Mouse (Mus musculus): ENCODE results near the gene Dstn. TPM values are rescaled to one million over a fixed set of nuclear protein-coding genes. Genes with fewer than 3 reads are reported as not detected.

Gene Dstn
- polyA plus RNA-seq, 1 experiment: not detected

DNA sequence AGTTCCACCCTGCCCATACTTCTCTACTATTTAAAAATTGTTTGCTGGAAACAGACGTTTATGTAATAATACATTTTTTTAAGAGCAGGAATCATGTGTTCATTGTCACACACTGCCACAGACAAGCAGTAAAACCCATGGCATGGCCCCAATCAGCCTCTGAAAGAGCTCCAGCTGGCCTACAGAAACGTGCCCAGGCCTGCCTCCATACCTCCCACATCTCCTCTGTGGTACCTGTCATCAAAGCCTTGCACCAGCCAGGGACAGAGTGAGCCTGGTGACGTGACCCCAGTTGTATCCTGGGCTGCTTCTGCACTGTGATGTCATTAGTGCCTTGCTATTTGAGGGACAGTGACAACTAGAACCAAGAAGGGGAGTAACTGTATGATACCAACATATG lies 67.8 kb downstream of the Dstn start:
- WGBS: 46% methylated on average over 3 of the region's 3 CpGs
- H3K27ac ChIP-seq (ENCODE audit: insufficient read depth, low read depth, low read length): no peak overlapping the region
- H3K4me1 ChIP-seq (ENCODE audit: control insufficient read depth, insufficient read depth, low read length): peaks cover 3% of the 10 kb centered on the region
- no peak overlapping the region for H3K4me3 ChIP-seq (ENCODE audit: insufficient read depth, low read depth, low read length)
- TF ChIP-seq CTCF (IDR thresholded peaks at IDR 0.05; ENCODE audit: insufficient read depth, low read depth, low read length) (no peak), POLR2A (IDR thresholded peaks at IDR 0.05; ENCODE audit: insufficient read depth, low read depth, low read length) (no peak)

DNA sequence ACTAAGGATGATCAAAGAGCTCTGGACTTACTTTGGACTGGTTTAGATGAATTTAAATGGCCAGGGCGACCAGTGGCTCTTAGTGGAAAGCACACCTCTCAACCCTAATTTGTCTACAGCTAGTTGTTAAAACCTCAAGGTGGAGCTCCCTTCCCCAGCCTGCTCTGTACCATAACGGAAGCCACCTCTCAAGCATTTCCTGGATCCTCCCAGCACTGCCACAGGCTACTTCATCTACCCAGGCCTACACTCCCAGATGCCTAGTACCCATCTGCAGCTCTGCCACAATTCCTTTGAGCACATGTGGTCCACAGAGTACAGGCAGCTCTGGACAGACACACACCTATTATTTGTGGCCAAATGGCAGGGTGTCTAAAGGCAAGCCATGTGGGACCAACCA lies 68.4 kb downstream of the Dstn start:
- Histone ChIP-seq H3K4me1 (ENCODE audit: control insufficient read depth, insufficient read depth, low read length) (peaks cover 3% of the 10 kb centered on the region), H3K4me3 (ENCODE audit: insufficient read depth, low read depth, low read length) (no peak overlapping the region), H3K27ac (ENCODE audit: insufficient read depth, low read depth, low read length) (no peak overlapping the region)
- WGBS: 77% methylated on average over 2 of the region's 2 CpGs
- no peak for TF ChIP-seq CTCF (IDR thresholded peaks at IDR 0.05; ENCODE audit: insufficient read depth, low read depth, low read length)
- TF ChIP-seq POLR2A (IDR thresholded peaks at IDR 0.05; ENCODE audit: insufficient read depth, low read depth, low read length): no peak

DNA sequence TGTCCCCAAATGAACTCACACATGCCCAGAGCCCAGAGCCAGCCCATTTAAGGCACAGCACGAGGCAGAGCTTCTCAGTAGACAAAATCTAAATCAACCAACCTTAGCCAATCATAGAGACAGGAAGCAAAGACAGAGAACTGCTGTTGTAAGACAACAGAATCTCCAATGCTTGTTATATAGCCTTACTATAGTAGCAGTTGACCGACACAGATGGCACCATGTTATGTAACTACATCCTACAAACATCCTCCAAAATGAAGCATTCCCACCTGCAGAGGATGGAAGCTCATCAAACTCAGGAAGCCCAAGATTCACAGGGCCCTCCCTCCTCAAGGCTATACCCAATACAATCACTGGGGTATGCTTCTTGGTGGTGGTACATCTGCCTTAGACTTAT lies 72.4 kb downstream of the Dstn start:
- peaks cover 2% of the 10 kb centered on the region for H3K4me1 ChIP-seq (ENCODE audit: control insufficient read depth, insufficient read depth, low read length)
- TF ChIP-seq CTCF (IDR thresholded peaks at IDR 0.05; ENCODE audit: insufficient read depth, low read depth, low read length) (no peak), POLR2A (IDR thresholded peaks at IDR 0.05; ENCODE audit: insufficient read depth, low read depth, low read length) (no peak)
- 62% methylated on average over 2 of the region's 2 CpGs for WGBS
- no peak overlapping the region for H3K27ac ChIP-seq (ENCODE audit: insufficient read depth, low read depth, low read length)
- H3K4me3 ChIP-seq (ENCODE audit: insufficient read depth, low read depth, low read length): no peak overlapping the region

DNA sequence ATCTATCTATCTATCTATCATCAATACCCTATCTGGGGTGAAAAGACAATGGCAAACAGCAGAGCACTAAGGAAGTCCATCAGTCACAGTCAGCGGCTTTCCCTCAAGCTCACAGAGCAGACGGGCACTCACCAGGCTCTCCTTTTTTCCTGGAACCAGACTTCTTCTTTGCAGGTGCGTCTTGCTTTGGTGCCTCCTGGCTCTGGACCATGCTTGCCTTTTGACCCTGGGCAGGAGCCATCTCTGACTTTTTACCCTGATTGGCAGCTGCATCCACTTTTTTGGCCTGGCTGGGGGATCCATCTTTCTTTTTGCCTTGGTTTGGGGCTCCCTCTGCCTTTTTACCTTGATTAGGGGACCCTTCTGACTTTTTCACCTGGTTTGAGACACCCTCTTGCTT lies 72.9 kb downstream of the Dstn start:
- Histone ChIP-seq H3K4me1 (ENCODE audit: control insufficient read depth, insufficient read depth, low read length) (peaks cover 2% of the 10 kb centered on the region), H3K27ac (ENCODE audit: insufficient read depth, low read depth, low read length) (no peak overlapping the region), H3K4me3 (ENCODE audit: insufficient read depth, low read depth, low read length) (no peak overlapping the region)
- TF ChIP-seq POLR2A (IDR thresholded peaks at IDR 0.05; ENCODE audit: insufficient read depth, low read depth, low read length) (no peak), CTCF (IDR thresholded peaks at IDR 0.05; ENCODE audit: insufficient read depth, low read depth, low read length) (no peak)
- WGBS: 92% methylated on average over 3 of the region's 3 CpGs

DNA sequence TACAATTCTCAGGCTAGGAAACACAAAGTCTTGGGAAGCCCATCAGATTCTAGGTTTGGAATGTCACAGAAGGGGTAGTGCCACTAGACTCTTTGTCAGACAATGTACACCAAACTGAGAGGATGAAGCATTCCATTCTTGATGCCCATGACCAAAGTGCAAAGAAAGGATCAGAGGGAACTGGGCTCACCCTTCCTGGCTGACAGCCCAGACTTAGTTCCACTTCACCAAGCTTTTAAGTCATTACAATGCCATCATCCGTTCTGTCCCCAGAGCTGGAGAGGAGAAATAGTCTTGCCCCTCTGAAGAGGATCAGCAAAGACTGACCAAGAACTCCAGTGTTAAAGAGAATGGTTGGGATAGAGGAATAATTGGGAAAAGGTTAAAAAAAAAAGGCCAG lies 75.9 kb downstream of the Dstn start:
- TF ChIP-seq CTCF (IDR thresholded peaks at IDR 0.05; ENCODE audit: insufficient read depth, low read depth, low read length): no peak
- TF ChIP-seq POLR2A (IDR thresholded peaks at IDR 0.05; ENCODE audit: insufficient read depth, low read depth, low read length): no peak
- Histone ChIP-seq H3K4me3 (ENCODE audit: insufficient read depth, low read depth, low read length) (no peak overlapping the region), H3K27ac (ENCODE audit: insufficient read depth, low read depth, low read length) (no peak overlapping the region), H3K4me1 (ENCODE audit: control insufficient read depth, insufficient read depth, low read length) (peaks cover 2% of the 10 kb centered on the region; the same call in 1 of the 2 replicates)
- WGBS: 13% methylated on average over 1 of the region's 1 CpGs

DNA sequence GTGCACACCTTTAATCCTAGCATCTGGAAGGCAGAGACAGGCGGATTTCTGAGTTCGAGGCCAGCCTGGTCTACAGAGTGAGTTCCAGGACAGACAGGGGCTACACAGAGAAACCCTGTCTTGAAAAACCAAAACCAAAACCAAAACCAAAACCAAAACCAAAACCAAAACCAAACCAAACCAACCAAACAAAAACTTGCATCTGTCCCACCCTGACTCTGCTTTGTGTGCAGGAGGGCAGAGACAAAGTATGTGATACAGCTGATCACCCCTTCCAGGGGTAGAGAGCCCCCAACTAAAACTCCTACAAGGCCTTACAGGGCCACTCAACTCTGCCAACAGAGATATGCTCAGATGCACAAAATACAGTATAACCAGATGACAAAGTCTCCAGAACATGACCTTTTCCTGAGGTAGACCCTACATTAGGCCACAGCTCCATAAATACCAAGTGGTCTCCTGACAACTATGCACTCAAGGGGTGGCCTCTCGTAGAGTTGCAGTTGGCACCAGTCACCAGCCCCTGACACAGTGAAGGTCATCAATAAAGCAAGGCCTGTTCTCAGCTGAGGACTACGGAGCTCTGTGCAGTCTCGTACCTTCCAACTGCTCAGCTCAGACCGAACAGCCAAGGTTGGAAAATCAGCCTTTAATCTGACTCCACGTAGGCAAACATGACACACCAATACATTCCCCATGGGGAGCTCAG lies 77.0 kb downstream of the Dstn start:
- no peak for TF ChIP-seq CTCF (IDR thresholded peaks at IDR 0.05; ENCODE audit: insufficient read depth, low read depth, low read length)
- no peak for TF ChIP-seq POLR2A (IDR thresholded peaks at IDR 0.05; ENCODE audit: insufficient read depth, low read depth, low read length)
- WGBS: 84% methylated on average over 7 of the region's 7 CpGs
- H3K4me3 ChIP-seq (ENCODE audit: insufficient read depth, low read depth, low read length): no peak overlapping the region
- no peak overlapping the region for H3K27ac ChIP-seq (ENCODE audit: insufficient read depth, low read depth, low read length)
- peaks cover 2% of the 10 kb centered on the region; the same call in 1 of the 2 replicates for H3K4me1 ChIP-seq (ENCODE audit: control insufficient read depth, insufficient read depth, low read length)

Other genes starting within 250 kb of the Dstn start
- gene Bfsp1, start 52.1 kb upstream of the Dstn start, polyA plus RNA-seq (2012; ENCODE audit: insufficient read depth, insufficient read length, low replicate concordance, missing spikeins): not detected in 2 replicates
- gene Rrbp1, start 95.9 kb downstream of the Dstn start, polyA plus RNA-seq (2012; ENCODE audit: insufficient read depth, insufficient read length, low replicate concordance, missing spikeins): 180 TPM in 1 of 2 replicates, not detected in the other
- gene Banf2, start 117.7 kb downstream of the Dstn start, polyA plus RNA-seq (2012; ENCODE audit: insufficient read depth, insufficient read length, low replicate concordance, missing spikeins): not detected in 2 replicates

All from olfactory bulb, adult 2 months (tissue).